8 mouse cellular contexts compared by ENCODE assay signal in genomic region chr11:75926431-75927312, GRCm38 (mm10). TPM values are rescaled to one million over a fixed set of nuclear protein-coding genes. Genes with fewer than 3 reads are reported as not detected.
A peak's percentile ranks its signal among the peaks of the same experiment; 100 is the strongest.
DNase-seq lines count a peak whose midpoint lies in the region; ATAC-seq and TF ChIP-seq lines count a peak whose summit lies in the region.

No protein-coding gene starts in this region.

- ATAC-seq in kidney, embryonic 15.5 days (replicated peaks; ENCODE audit: low FRiP score): peak; percentile 49; the same call in 1 of the 2 replicates
- peak; percentile 80 for ATAC-seq in intestine, embryonic 16.5 days
- ATAC-seq in lung, embryonic 16.5 days (ENCODE audit: low read depth): peak; percentile 84
- peak; percentile 80 for ATAC-seq in stomach, embryonic 15.5 days (ENCODE audit: insufficient read depth, low FRiP score, low read depth)

- WGBS in kidney, embryonic 15.5 days: 48% methylated on average over 13 of the region's 13 CpGs
- 42% methylated on average over 13 of the region's 13 CpGs for WGBS in intestine, embryonic 16.5 days
- 40% methylated on average over 13 of the region's 13 CpGs for WGBS in lung, embryonic 16.5 days
- 46% methylated on average over 13 of the region's 13 CpGs for WGBS in stomach, embryonic 15.5 days

- TF ChIP-seq CTCF in brain, embryonic 14.5 days (IDR thresholded peaks at IDR 0.05; ENCODE audit: borderline replicate concordance, extremely low read depth, insufficient read depth, insufficient read length): no peak

- H3K4me1 ChIP-seq in kidney, embryonic 15.5 days: peaks cover 43% of the 10 kb centered on the region
- peaks cover 68% of the 10 kb centered on the region for H3K4me1 ChIP-seq in intestine, embryonic 16.5 days (ENCODE audit: control insufficient read depth, insufficient read depth, low read length)
- peaks cover 27% of the 10 kb centered on the region for H3K4me1 ChIP-seq in lung, embryonic 16.5 days (replicated peaks; ENCODE audit: control insufficient read depth, insufficient read depth, low read length)
- peaks cover 29% of the 10 kb centered on the region for H3K4me1 ChIP-seq in stomach, embryonic 15.5 days

- no peak overlapping the region for H3K4me2 ChIP-seq in kidney, embryonic 15.5 days
- peak overlapping the region; percentile 39 for H3K4me2 ChIP-seq in intestine, embryonic 16.5 days (ENCODE audit: low read depth, low read length)
- peak overlapping the region; percentile 18; the same call in 1 of the 2 replicates for H3K4me2 ChIP-seq in lung, embryonic 16.5 days (ENCODE audit: low read depth, low read length)
- H3K4me2 ChIP-seq in stomach, embryonic 15.5 days: peak overlapping the region; percentile 31

- no peaks in the 10 kb centered on the region for H3K36me3 ChIP-seq in kidney, embryonic 15.5 days
- no peaks in the 10 kb centered on the region for H3K36me3 ChIP-seq in intestine, embryonic 16.5 days (ENCODE audit: control insufficient read depth, insufficient read depth, low read length)
- no peaks in the 10 kb centered on the region for H3K36me3 ChIP-seq in lung, embryonic 16.5 days (ENCODE audit: control insufficient read depth, insufficient read depth, low read length)
- no peaks in the 10 kb centered on the region for H3K36me3 ChIP-seq in stomach, embryonic 15.5 days

- DNase-seq in kidney, adult 9 months: no peak
- peak; percentile 65 for DNase-seq in brain, embryonic 14.5 days (ENCODE audit: low read depth)
- no peak for DNase-seq in frontal cortex, adult 2 months (ENCODE audit: extremely low spot score in 1 of 2, low spot score in 1 of 2)
- DNase-seq in frontal cortex, postnatal 10 days (ENCODE audit: low spot score in 2 of 2): no peak

- TF ChIP-seq POLR2A in brain, embryonic 14.5 days (IDR thresholded peaks at IDR 0.05; ENCODE audit: borderline replicate concordance, extremely low read depth, insufficient read depth, insufficient read length, poor library complexity, severe bottlenecking): no peak

- peak overlapping the region; percentile 42; the same call in 1 of the 2 replicates for H3K27ac ChIP-seq in kidney, embryonic 15.5 days
- H3K27ac ChIP-seq in intestine, embryonic 16.5 days (ENCODE audit: low read length): peak overlapping the region; percentile 91
- peak overlapping the region; percentile 56 for H3K27ac ChIP-seq in lung, embryonic 16.5 days (ENCODE audit: low read length)
- peak overlapping the region; percentile 55 for H3K27ac ChIP-seq in stomach, embryonic 15.5 days

- no peaks in the 10 kb centered on the region for H3K27me3 ChIP-seq in kidney, embryonic 15.5 days
- no peaks in the 10 kb centered on the region for H3K27me3 ChIP-seq in intestine, embryonic 16.5 days (replicated peaks; ENCODE audit: control insufficient read depth, insufficient read depth, low read length)
- no peaks in the 10 kb centered on the region for H3K27me3 ChIP-seq in lung, embryonic 16.5 days (ENCODE audit: control insufficient read depth, insufficient read depth, low read depth, low read length)
- H3K27me3 ChIP-seq in stomach, embryonic 15.5 days (replicated peaks): no peaks in the 10 kb centered on the region

- H3K9me3 ChIP-seq in kidney, embryonic 15.5 days (replicated peaks): no peaks in the 10 kb centered on the region
- no peaks in the 10 kb centered on the region for H3K9me3 ChIP-seq in intestine, embryonic 16.5 days (ENCODE audit: control insufficient read depth, low read length)
- no peaks in the 10 kb centered on the region for H3K9me3 ChIP-seq in lung, embryonic 16.5 days (ENCODE audit: control insufficient read depth, low read length)
- H3K9me3 ChIP-seq in stomach, embryonic 15.5 days: no peaks in the 10 kb centered on the region

- no peak overlapping the region for H3K9ac ChIP-seq in kidney, embryonic 15.5 days
- peak overlapping the region; percentile 46 for H3K9ac ChIP-seq in intestine, embryonic 16.5 days (ENCODE audit: low read depth, low read length)
- no peak overlapping the region for H3K9ac ChIP-seq in lung, embryonic 16.5 days (ENCODE audit: low read length)
- H3K9ac ChIP-seq in stomach, embryonic 15.5 days: no peak overlapping the region

- no peak overlapping the region for H3K4me3 ChIP-seq in kidney, embryonic 15.5 days (replicated peaks)
- H3K4me3 ChIP-seq in intestine, embryonic 16.5 days (ENCODE audit: low read length): no peak overlapping the region
- no peak overlapping the region for H3K4me3 ChIP-seq in lung, embryonic 16.5 days (ENCODE audit: low read length)
- H3K4me3 ChIP-seq in stomach, embryonic 15.5 days (replicated peaks): no peak overlapping the region

RNA-seq across cellular contexts. Expression of gene Rph3al, which starts 11.6 kb away (rescaled TPM):
- polyA plus RNA-seq in kidney, embryonic 15.5 days (2015; fragmentation: Nextera tagmentation; extraction: Ambion mirVana): 13.8 and 14.5 TPM in 2 replicates
- polyA plus RNA-seq in brain, embryonic 14.5 days (2012; rRNA removed): 1.7 and 3.1 TPM in 2 replicates
- 20.1 and 21.1 TPM in 2 replicates for polyA plus RNA-seq in intestine, embryonic 16.5 days (2015; fragmentation: Nextera tagmentation; extraction: Ambion mirVana)
- 8.1 and 8.5 TPM in 2 replicates for polyA plus RNA-seq in lung, embryonic 16.5 days (2015; fragmentation: Nextera tagmentation; extraction: Ambion mirVana)
- 12.7 and 14.5 TPM in 2 replicates for polyA plus RNA-seq in stomach, embryonic 15.5 days (2015; fragmentation: Nextera tagmentation; extraction: Ambion mirVana)
- 0.84 and 1.1 TPM in 2 replicates for polyA plus RNA-seq in frontal cortex, adult 2 months (2012; rRNA removed)
